Mouse (Mus musculus): ENCODE data around the gene Fmnl3. TPM values are rescaled to one million over a fixed set of nuclear protein-coding genes. Genes with fewer than 3 reads are reported as not detected.

Gene Fmnl3
- total RNA-seq, 2 experiments from 2014 or later: 19.0 to 22.3 TPM

Other genes starting within 250 kb of the Fmnl3 start
- gene Spats2, start 244.6 kb downstream of the Fmnl3 start, total RNA-seq (2021): 1 to 10 TPM; 6.6 to 7.9 TPM
- under 1 TPM; 0.08 to 0.19 TPM for gene Kcnh3, start 145.6 kb downstream of the Fmnl3 start, total RNA-seq (2021)
- 10 to 100 TPM; 46.6 to 49.5 TPM for gene Mcrs1, start 118.5 kb downstream of the Fmnl3 start, total RNA-seq (2021)
- gene Prpf40b, start 75.4 kb downstream of the Fmnl3 start, total RNA-seq (2021): 10 to 100 TPM; 20.4 to 24.3 TPM
- not detected for gene Fam186b, start 74.6 kb downstream of the Fmnl3 start, total RNA-seq (2021)
- gene Tmbim6, start 22.4 kb upstream of the Fmnl3 start, total RNA-seq (2021): 100 to 1,000 TPM; 233 to 243 TPM
- gene Nckap5l, start 87.3 kb upstream of the Fmnl3 start, total RNA-seq (2021): 1 to 10 TPM; 6.9 to 8.8 TPM
- 1 to 10 TPM; 3.2 to 3.4 TPM for gene Bcdin3d, start 104.2 kb upstream of the Fmnl3 start, total RNA-seq (2021)
- gene Faim2, start 157.7 kb upstream of the Fmnl3 start, total RNA-seq (2021): under 1 TPM; 0.31 to 0.33 TPM
- gene Aqp2, start 208.6 kb upstream of the Fmnl3 start, total RNA-seq (2021): not detected
- not detected for gene Aqp5, start 220.3 kb upstream of the Fmnl3 start, total RNA-seq (2021)
- gene Aqp6, start 230.9 kb upstream of the Fmnl3 start, total RNA-seq (2021): not detected

Measured in heart, postnatal 36 days (tissue).